Mouse (Mus musculus) intestine, embryonic 16.5 days (tissue): ENCODE data around the gene Rac3. TPM values are rescaled to one million over a fixed set of nuclear protein-coding genes. Genes with fewer than 3 reads are reported as not detected.
"Not testable (repeated sequence)": the region's sequence is repeated elsewhere in the genome, so short reads cannot be mapped to it uniquely, and the experiment has no call there.

Source experiments
- ATAC-seq: fragments of 200-750 bp; cut with Nextera tagmentation; 2 replicates; pipeline ENCODE4 v1.8.0; 2017; ENCODE audit warnings: moderate TSS enrichment, moderate library complexity
- H3K27ac ChIP-seq: fragments of 300-500 bp; sonication (generic); 2 replicates; pipeline ENCODE4 v1.5.1; 2014; ENCODE audit warnings: mild to moderate bottlenecking, low read length
- H3K27me3 ChIP-seq: fragments of 300-500 bp; sonication (generic); replicated peaks from 2 replicates; pipeline ENCODE4 v1.6.1; 2014; ENCODE audit warnings: low read length, control low read depth, mixed read lengths; ENCODE audit not compliant: control insufficient read depth, insufficient read depth
- H3K36me3 ChIP-seq: fragments of 300-500 bp; sonication (generic); 2 replicates; pipeline ENCODE4 v1.6.1; 2014; ENCODE audit warnings: low read length, control low read depth; ENCODE audit not compliant: control insufficient read depth, insufficient read depth
- H3K4me1 ChIP-seq: fragments of 300-500 bp; sonication (generic); 2 replicates; pipeline ENCODE4 v1.6.1; 2014; ENCODE audit warnings: low read length, control low read depth, mixed read lengths; ENCODE audit not compliant: control insufficient read depth, insufficient read depth
- H3K4me2 ChIP-seq: fragments of 300-500 bp; sonication (generic); 2 replicates; pipeline ENCODE4 v1.6.1; 2014; ENCODE audit warnings: low read depth, low read length, control low read depth
- H3K4me3 ChIP-seq: fragments of 300-500 bp; sonication (generic); 2 replicates; pipeline ENCODE4 v1.5.1; 2014; ENCODE audit warnings: mild to moderate bottlenecking, low read length
- H3K9ac ChIP-seq: fragments of 300-500 bp; sonication (generic); 2 replicates; pipeline ENCODE4 v1.6.1; 2014; ENCODE audit warnings: low read depth, low read length
- H3K9me3 ChIP-seq: fragments of 300-500 bp; sonication (generic); 2 replicates; pipeline ENCODE4 v1.6.1; 2016; ENCODE audit warnings: low read length, control low read depth; ENCODE audit not compliant: control insufficient read depth
- WGBS: fragments of 180-500 bp; shearing (Covaris S2); extraction: QIAGEN DNeasy Blood & Tissue Kit; methylation state at CpG from one replicate; pipeline ENCODE4 v1.1.7; 2014; 5-methylcytosine and 5-hydroxymethylcytosine counted together
- polyA plus RNA-seq: library from polyadenylated mRNA; unstranded; fragments of >200 nt; fragmentation: Nextera tagmentation; extraction: Ambion mirVana; gene quantifications from 2 replicates; pipeline ENCODE4 v1.2.1, GENCODE M21; 2015

Gene Rac3
- 30.4 and 31.2 TPM in 2 replicates for polyA plus RNA-seq

GRCm38 (mm10) chr11:120721124-120722066 lies at the start of gene Rac3:
Gene Rac3, plus strand, starts transcription at chr11:120721470.
- peaks cover 16% of the 10 kb centered on the region for H3K4me1 ChIP-seq
- peak within 1 kb of the TSS; percentile 77 for H3K9ac ChIP-seq
- ATAC-seq = peak; percentile 79
- H3K4me3 ChIP-seq = peak within 1 kb of the TSS; percentile 65
- H3K27ac ChIP-seq = peak within 1 kb of the TSS; percentile 33; the same call in 1 of the 2 replicates
- 1% methylated on average over 90 of the region's 90 CpGs for WGBS
- H3K4me2 ChIP-seq = peak within 1 kb of the TSS; percentile 98
- 0 out of 2 replicates have a peak, but pooled peaks cover 8% of the 10 kb centered on the region for H3K36me3 ChIP-seq
- no peaks in the 10 kb centered on the region for H3K9me3 ChIP-seq
- no peaks in the 10 kb centered on the region for H3K27me3 ChIP-seq

GRCm38 (mm10) chr11:120672687-120673593 lies 48.3 kb upstream of the Rac3 start, which contains the start of gene Aspscr1:
Gene Aspscr1, plus strand, starts transcription at chr11:120672973.
- WGBS = 1% methylated on average over 82 of the region's 83 CpGs
- Histone ChIP-seq H3K36me3 (no peaks in the 10 kb centered on the region), H3K27ac (peak within 1 kb of the TSS; percentile 73), H3K4me3 (peak within 1 kb of the TSS; percentile 75), H3K27me3 (no peaks in the 10 kb centered on the region), H3K9me3 (no peaks in the 10 kb centered on the region), H3K4me2 (peak within 1 kb of the TSS; percentile 67), H3K9ac (peak within 1 kb of the TSS; percentile 74), H3K4me1 (peaks cover 5% of the 10 kb centered on the region; the same call in 1 of the 2 replicates)
- peak; percentile 97 for ATAC-seq

- H3K4me1 ChIP-seq = peaks cover 5% of the 10 kb centered on the region; the same call in 1 of the 2 replicates
- H3K36me3 ChIP-seq = no peaks in the 10 kb centered on the region
- ATAC-seq = peak; percentile 31
- no peaks in the 10 kb centered on the region for H3K27me3 ChIP-seq
- H3K9me3 ChIP-seq = no peaks in the 10 kb centered on the region
- H3K9ac ChIP-seq = peak overlapping the region; percentile 74
- H3K4me3 ChIP-seq = peak overlapping the region; percentile 75
- peak overlapping the region; percentile 67 for H3K4me2 ChIP-seq
- 35% methylated on average over 12 of the region's 12 CpGs for WGBS
- H3K27ac ChIP-seq = peak overlapping the region; percentile 73
Measured at GRCm38 (mm10) chr11:120673594-120674122, 47.6 kb upstream of the Rac3 start.

DNA sequence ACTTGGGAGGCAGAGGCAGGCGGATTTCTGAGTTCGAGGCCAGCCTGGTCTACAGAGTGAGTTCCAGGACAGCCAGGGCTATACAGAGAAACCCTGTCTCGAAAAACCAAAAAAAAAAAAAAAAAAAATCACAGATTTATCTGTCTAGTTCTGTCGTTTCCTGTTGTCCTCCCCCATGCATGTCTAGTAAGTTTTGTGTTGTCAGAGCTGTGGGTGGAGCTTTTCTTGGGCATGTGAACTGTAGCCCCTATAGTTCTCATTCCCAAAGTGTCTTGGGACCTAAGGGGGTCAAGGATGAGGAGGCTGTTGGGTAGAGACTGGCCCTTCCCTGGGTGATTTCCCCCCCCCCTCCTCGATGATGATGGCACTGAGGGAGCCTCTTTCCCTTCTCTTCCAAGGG lies 45.4 kb upstream of the Rac3 start:
- not testable (repeated sequence) for H3K4me3 ChIP-seq, H3K9me3 ChIP-seq, H3K4me2 ChIP-seq, H3K27ac ChIP-seq, H3K36me3 ChIP-seq, H3K9ac ChIP-seq, H3K27me3 ChIP-seq, H3K4me1 ChIP-seq, ATAC-seq
- WGBS = 86% methylated on average over 5 of the region's 5 CpGs

DNA sequence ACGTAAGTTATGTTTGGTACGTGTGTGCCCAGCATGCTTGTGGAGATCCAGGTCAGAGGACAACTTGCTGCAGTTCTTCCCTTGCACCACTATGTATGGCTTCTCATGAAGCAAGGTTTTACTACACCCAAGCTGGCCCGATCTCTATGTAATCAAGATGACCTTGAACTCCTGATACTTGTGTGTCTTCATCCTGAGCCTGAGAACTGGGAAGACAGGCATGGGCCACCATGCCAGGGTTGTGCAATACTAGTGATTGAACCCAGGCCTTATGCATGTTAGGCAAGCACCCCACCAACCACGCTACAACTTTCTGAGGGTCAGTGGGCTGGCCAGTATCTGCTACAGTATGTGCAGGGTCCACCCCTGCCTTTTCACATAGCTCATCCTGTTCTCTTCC lies 44.3 kb upstream of the Rac3 start:
- no peak overlapping the region for H3K4me3 ChIP-seq
- no peak for ATAC-seq
- 0 out of 2 replicates have a peak, but pooled peaks cover 4% of the 10 kb centered on the region for H3K36me3 ChIP-seq
- H3K4me1 ChIP-seq = peaks cover 9% of the 10 kb centered on the region; the same call in 1 of the 2 replicates
- no peak overlapping the region for H3K4me2 ChIP-seq
- WGBS = 78% methylated on average over 4 of the region's 4 CpGs
- no peak overlapping the region for H3K9ac ChIP-seq
- H3K27me3 ChIP-seq = no peaks in the 10 kb centered on the region
- no peaks in the 10 kb centered on the region for H3K9me3 ChIP-seq
- no peak overlapping the region for H3K27ac ChIP-seq

DNA sequence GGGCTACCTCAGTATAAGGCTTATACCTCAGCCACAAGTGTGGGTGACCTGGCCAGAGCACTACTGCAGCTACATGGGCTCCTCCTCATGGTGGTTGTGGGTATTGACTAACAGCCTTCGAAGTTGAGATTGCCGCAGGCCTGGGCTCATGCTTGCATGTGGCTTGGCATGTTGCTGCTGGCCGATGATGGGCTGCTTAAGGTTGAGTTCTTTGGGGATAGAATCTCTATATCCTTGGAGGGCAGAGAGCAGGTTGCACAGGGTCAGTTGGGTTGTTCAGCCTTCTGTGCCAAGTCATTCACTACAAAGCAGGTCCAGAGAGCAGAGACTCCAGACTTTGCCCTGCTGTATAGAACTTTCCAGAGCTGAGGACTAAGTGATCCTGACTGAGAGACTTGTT lies 41.4 kb upstream of the Rac3 start:
- WGBS = 80% methylated on average over 3 of the region's 3 CpGs
- H3K4me2 ChIP-seq = no peak overlapping the region
- no peak overlapping the region for H3K4me3 ChIP-seq
- no peak overlapping the region for H3K27ac ChIP-seq
- no peak overlapping the region for H3K9ac ChIP-seq
- no peaks in the 10 kb centered on the region for H3K27me3 ChIP-seq
- H3K9me3 ChIP-seq = no peaks in the 10 kb centered on the region
- H3K4me1 ChIP-seq = peaks cover 4% of the 10 kb centered on the region; the same call in 1 of the 2 replicates
- H3K36me3 ChIP-seq = 0 out of 2 replicates have a peak, but pooled peaks cover 4% of the 10 kb centered on the region
- ATAC-seq = peak; percentile 49

GRCm38 (mm10) chr11:120682683-120683082 lies 38.6 kb upstream of the Rac3 start:
- 96% methylated on average over 5 of the region's 5 CpGs for WGBS
- Histone ChIP-seq H3K4me3 (no peak overlapping the region), H3K9ac (no peak overlapping the region), H3K9me3 (no peaks in the 10 kb centered on the region), H3K27ac (no peak overlapping the region), H3K4me1 (peaks cover 8% of the 10 kb centered on the region; the same call in 1 of the 2 replicates), H3K4me2 (no peak overlapping the region), H3K36me3 (peaks cover 4% of the 10 kb centered on the region; the same call in 1 of the 2 replicates), H3K27me3 (no peaks in the 10 kb centered on the region)
- ATAC-seq = no peak

DNA sequence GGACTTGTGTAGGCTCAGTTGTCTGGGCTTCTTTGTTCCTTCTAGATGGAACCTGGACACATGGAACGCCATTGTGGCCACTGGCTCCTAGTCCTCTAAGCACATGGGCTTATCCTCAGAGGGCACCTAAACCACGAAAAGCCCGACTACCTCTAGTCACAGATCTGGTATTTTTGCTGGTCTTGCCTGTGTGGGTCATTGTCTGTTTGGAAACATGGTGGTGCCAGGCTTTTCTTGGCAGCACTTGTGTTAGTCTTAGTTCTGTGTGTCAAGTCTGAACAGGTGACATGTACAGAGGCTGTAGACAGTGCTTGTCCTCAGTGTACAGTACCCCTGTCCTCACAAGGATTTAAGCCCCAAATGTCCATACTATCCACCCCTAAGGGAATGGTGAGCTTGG lies 37.7 kb upstream of the Rac3 start:
- 94% methylated on average over 3 of the region's 3 CpGs for WGBS
- H3K27me3 ChIP-seq = no peaks in the 10 kb centered on the region
- no peak overlapping the region for H3K4me2 ChIP-seq
- no peak overlapping the region for H3K4me3 ChIP-seq
- no peaks in the 10 kb centered on the region for H3K9me3 ChIP-seq
- no peak for ATAC-seq
- peaks cover 4% of the 10 kb centered on the region; the same call in 1 of the 2 replicates for H3K36me3 ChIP-seq
- H3K4me1 ChIP-seq = peaks cover 8% of the 10 kb centered on the region; the same call in 1 of the 2 replicates
- H3K9ac ChIP-seq = no peak overlapping the region
- H3K27ac ChIP-seq = no peak overlapping the region
